Mouse (Mus musculus) midbrain, embryonic 14.5 days (tissue): ENCODE measurements around the gene Gm20503. TPM values are rescaled to one million over a fixed set of nuclear protein-coding genes. Genes with fewer than 3 reads are reported as not detected.

Experiments used
- ATAC-seq: fragments of 200-750 bp; cut with Nextera tagmentation; 2 replicates; pipeline ENCODE4 v1.8.0; 2017; ENCODE audit warnings: moderate number of reproducible peaks, moderate library complexity; ENCODE audit not compliant: low FRiP score, low TSS enrichment
- DNase-seq: peaks from one replicate; pipeline ENCODE4 v3.0.0-alpha.2; 2015
- H3K27ac ChIP-seq: fragments of 300-500 bp; sonication (generic); replicated peaks from 2 replicates; pipeline ENCODE4 v1.5.1; 2014; ENCODE audit warnings: mild to moderate bottlenecking, low read depth, low read length, moderate library complexity
- H3K27me3 ChIP-seq: fragments of 300-500 bp; sonication (generic); 2 replicates; pipeline ENCODE4 v1.6.1; 2014; ENCODE audit warnings: low read length, control low read depth, mixed read lengths; ENCODE audit not compliant: control insufficient read depth, insufficient read depth
- H3K36me3 ChIP-seq: fragments of 300-500 bp; sonication (generic); 2 replicates; pipeline ENCODE4 v1.6.1; 2014; ENCODE audit warnings: low read length, control low read depth; ENCODE audit not compliant: control insufficient read depth, insufficient read depth
- H3K4me1 ChIP-seq: fragments of 300-500 bp; sonication (generic); 2 replicates; pipeline ENCODE4 v1.6.1; 2014; ENCODE audit warnings: mild to moderate bottlenecking, antibody characterized with exemption, low read length, control low read depth; ENCODE audit not compliant: control insufficient read depth, insufficient read depth
- H3K4me2 ChIP-seq: fragments of 300-500 bp; sonication (generic); 2 replicates; pipeline ENCODE4 v1.6.1; 2014; ENCODE audit warnings: mild to moderate bottlenecking, low read length, moderate library complexity
- H3K4me3 ChIP-seq: fragments of 300-500 bp; sonication (generic); replicated peaks from 2 replicates; pipeline ENCODE4 v1.5.1; 2014; ENCODE audit warnings: low read depth, low read length
- H3K9ac ChIP-seq: fragments of 300-500 bp; sonication (generic); replicated peaks from 2 replicates; pipeline ENCODE4 v1.6.1; 2014; ENCODE audit warnings: mild to moderate bottlenecking, low read length, moderate library complexity
- H3K9me3 ChIP-seq: fragments of 300-500 bp; sonication (generic); 2 replicates; pipeline ENCODE4 v1.6.1; 2016; ENCODE audit warnings: low read length, control low read depth, mixed read lengths; ENCODE audit not compliant: control insufficient read depth
- WGBS: fragments of 180-500 bp; shearing (Covaris S2); extraction: QIAGEN DNeasy Blood & Tissue Kit; methylation state at CpG from one replicate; pipeline ENCODE4 v1.1.7; 2014; 5-methylcytosine and 5-hydroxymethylcytosine counted together
- polyA plus RNA-seq: library from polyadenylated mRNA; unstranded; fragments of >200 nt; fragmentation: Nextera tagmentation; extraction: Ambion mirVana; gene quantifications from 2 replicates; pipeline ENCODE4 v1.2.1, GENCODE M21; 2014

The Gm20503 gene
- polyA plus RNA-seq, 1 experiment from 2014 or later = 5.2 TPM

- 77% methylated on average over 1 of the region's 1 CpGs for WGBS
- Histone ChIP-seq H3K4me3 (no peak overlapping the region), H3K4me2 (no peak overlapping the region), H3K9ac (no peak overlapping the region), H3K4me1 (no peaks in the 10 kb centered on the region), H3K36me3 (no peaks in the 10 kb centered on the region), H3K9me3 (no peaks in the 10 kb centered on the region), H3K27me3 (no peaks in the 10 kb centered on the region), H3K27ac (no peak overlapping the region)
- ATAC-seq = no peak
- DNase-seq = no peak
These were observed 86.4 kb downstream of the Gm20503 start for GRCm38 (mm10) chr4:59089391-59089790.

Other genes with a start within 250 kb of the Gm20503 start
- gene Olfr267, start 215.5 kb upstream of the Gm20503 start, polyA plus RNA-seq = not detected in 2 replicates
- gene Ecpas, start 90.5 kb upstream of the Gm20503 start, polyA plus RNA-seq = 39.8 and 55.0 TPM in 2 replicates
- 2.2 and 2.6 TPM in 2 replicates for gene Zkscan16, start 59.6 kb upstream of the Gm20503 start, polyA plus RNA-seq
- gene Ptgr1, start 16.1 kb upstream of the Gm20503 start, polyA plus RNA-seq = 2.7 and 4.4 TPM in 2 replicates
- gene Dnajc25, start 8.1 kb upstream of the Gm20503 start, polyA plus RNA-seq = 5.7 and 6.3 TPM in 2 replicates
- gene Gng10, start 31.9 kb downstream of the Gm20503 start, polyA plus RNA-seq = 184 and 230 TPM in 2 replicates
- 0.07 TPM in 1 of 2 replicates, not detected in the other for gene AI481877, start 135.8 kb downstream of the Gm20503 start, polyA plus RNA-seq
- gene Ugcg, start 186.0 kb downstream of the Gm20503 start, polyA plus RNA-seq = 27.4 and 37.5 TPM in 2 replicates